Mouse (Mus musculus) ES-E14 (cell line): ENCODE results near the gene Vopp1. TPM values are rescaled to one million over a fixed set of nuclear protein-coding genes. Genes with fewer than 3 reads are reported as not detected.

Experiments
- DNase-seq: peaks from one replicate; pipeline ENCODE4 v3.0.0-alpha.2; 2013; ENCODE audit warnings: low read depth, low spot score
- H3K27ac ChIP-seq: 2 replicates; pipeline ENCODE4 v1.5.1; 2012; ENCODE audit warnings: low read depth, mild to moderate bottlenecking, low read length, moderate library complexity, mixed read lengths; ENCODE audit not compliant: poor library complexity, insufficient read depth, severe bottlenecking
- H3K36me3 ChIP-seq: 2 replicates; pipeline ENCODE4 v1.6.1; 2012; ENCODE audit warnings: mild to moderate bottlenecking, low read length, moderate library complexity, mixed read lengths; ENCODE audit not compliant: control insufficient read depth, poor library complexity, insufficient read depth, severe bottlenecking
- H3K4me1 ChIP-seq, 2 experiments: fragments of 150-350 bp in 1 of 2; sonication (generic) in 1 of 2; 2 replicates each; pipeline ENCODE4 v1.6.1; 2012; ENCODE audit warnings: low read length in 2 of 2, mild to moderate bottlenecking in 1 of 2, mixed read lengths in 1 of 2; ENCODE audit not compliant: control insufficient read depth in 2 of 2, insufficient read depth in 2 of 2, poor library complexity in 1 of 2
- H3K4me3 ChIP-seq, 2 experiments: fragments of 150-350 bp in 1 of 2; sonication (generic) in 1 of 2; 2 replicates each; pipeline ENCODE4 v1.5.1; 2012; ENCODE audit warnings: low read length in 2 of 2, low read depth in 1 of 2, mild to moderate bottlenecking in 1 of 2, mixed read lengths in 1 of 2; ENCODE audit not compliant: insufficient read depth in 1 of 2, poor library complexity in 1 of 2, severe bottlenecking in 1 of 2
- H3K9ac ChIP-seq: 2 replicates; pipeline ENCODE4 v1.6.1; 2012; ENCODE audit warnings: low read depth, mild to moderate bottlenecking, low read length, mixed read lengths; ENCODE audit not compliant: poor library complexity, insufficient read depth, severe bottlenecking
- H3K9me3 ChIP-seq: fragments of 150-350 bp; sonication (generic); 2 replicates; pipeline ENCODE4 v1.6.1; 2012; ENCODE audit warnings: low read depth, mild to moderate bottlenecking, low read length; ENCODE audit not compliant: control insufficient read depth, insufficient read depth
- CHD2 ChIP-seq: IDR thresholded peaks from 2 replicates; pipeline ENCODE4 v1.6.1; 2014; ENCODE audit warnings: mild to moderate bottlenecking, low read depth, low read length, inconsistent platforms
- HCFC1 ChIP-seq: IDR thresholded peaks from 2 replicates; pipeline ENCODE4 v1.6.1; 2012; ENCODE audit warnings: low read length, inconsistent platforms, borderline replicate concordance; ENCODE audit not compliant: insufficient read depth
- MAFK ChIP-seq: IDR thresholded peaks from 2 replicates; pipeline ENCODE4 v1.6.1; 2014; ENCODE audit warnings: mild to moderate bottlenecking, low read depth, low read length, inconsistent platforms; ENCODE audit not compliant: insufficient read depth
- ZC3H11A ChIP-seq: IDR thresholded peaks from 2 replicates; pipeline ENCODE4 v1.6.1; 2012; ENCODE audit warnings: low read depth, mild to moderate bottlenecking, inconsistent platforms, low read length, borderline replicate concordance
- ZNF384 ChIP-seq: IDR thresholded peaks from 2 replicates; pipeline ENCODE4 v1.6.1; 2012; ENCODE audit warnings: low read depth, low read length, inconsistent platforms
- in situ Hi-C, 2 experiments: fragments of 600-800 bp; cut with MboI; formaldehyde crosslinking; loops; one replicate each; pipeline ENCODE4 v1.15.1; 2025; ENCODE audit warnings: low sequenced_read_pairs in 2 of 2, inconsistent platforms in 1 of 2; ENCODE audit not compliant: unreplicated experiment in 2 of 2
- total RNA-seq: library from RNA; depleted of rRNA; stranded (reverse); fragments of 300-350 nt; gene quantifications from 2 replicates; pipeline ENCODE4 v1.2.3, GENCODE M21; 2012

Gene Vopp1
- total RNA-seq, 1 experiment: 9.0 TPM

DNA sequence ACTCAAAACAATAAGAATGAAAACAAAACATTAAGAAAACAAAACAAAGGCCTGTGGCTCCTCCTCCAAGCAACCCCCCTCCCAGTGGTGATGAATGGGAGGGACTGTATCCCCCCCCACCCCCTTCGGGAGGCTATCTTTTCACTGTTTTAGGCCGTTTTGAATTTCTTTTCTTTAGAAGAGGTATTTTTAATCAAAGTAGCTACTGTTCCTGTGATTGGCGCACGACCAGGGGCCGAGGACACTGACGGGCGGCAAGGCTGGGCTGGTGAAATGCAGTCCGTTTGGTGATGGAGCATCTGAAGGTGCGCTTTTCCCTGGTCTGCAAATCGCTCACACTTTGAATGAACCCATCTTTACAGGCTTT lies 122.6 kb downstream of the Vopp1 start, which contains the start of gene Lancl2:
Lancl2 (plus strand) TSS at position 165 of the 367 bp plus-strand sequence.
- in situ Hi-C loops: no loop called here
- H3K4me1 ChIP-seq: peaks cover 0 to 3% of the 10 kb centered on the region in 2 experiments; a peak in 2 of 4 replicates
- peak within 1 kb of the TSS; percentile 80 to 89 for H3K4me3 ChIP-seq
- peak within 1 kb of the TSS; percentile 98 for H3K9ac ChIP-seq
- H3K27ac ChIP-seq: peak within 1 kb of the TSS; percentile 89
- DNase-seq: no peak
- no peak for TF ChIP-seq HCFC1
- no peak for TF ChIP-seq ZC3H11A
- TF ChIP-seq MAFK: no peak
- no peak for TF ChIP-seq ZNF384
- TF ChIP-seq CHD2: no peak
- no peaks in the 10 kb centered on the region for H3K9me3 ChIP-seq
- no peaks in the 10 kb centered on the region for H3K36me3 ChIP-seq

DNA sequence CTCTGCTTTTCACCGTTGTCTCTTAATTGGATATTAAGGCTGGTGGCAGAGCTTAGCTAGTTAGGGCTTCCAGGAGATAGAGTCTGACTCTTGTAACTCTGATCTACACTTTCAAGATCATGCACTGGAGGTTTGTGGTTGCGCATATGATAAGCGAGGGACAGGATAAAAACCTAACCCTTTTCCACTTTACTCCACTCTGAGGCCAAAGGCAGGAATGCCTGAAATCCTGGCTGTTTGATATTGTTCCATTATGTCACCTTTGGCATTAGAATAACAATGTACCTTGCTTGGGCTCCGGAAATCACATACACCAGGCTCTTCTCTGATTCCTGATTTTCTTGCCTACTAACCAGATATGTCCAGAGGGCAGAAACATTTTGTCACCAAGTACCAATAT lies 123.3 kb downstream of the Vopp1 start:
- Histone ChIP-seq H3K27ac (no peak overlapping the region), H3K9me3 (no peaks in the 10 kb centered on the region), H3K9ac (no peak overlapping the region), H3K4me1 (peaks cover 0 to 3% of the 10 kb centered on the region in 2 experiments; a peak in 2 of 4 replicates), H3K4me3 (no peak overlapping the region), H3K36me3 (no peaks in the 10 kb centered on the region)
- TF ChIP-seq CHD2: no peak
- TF ChIP-seq HCFC1: no peak
- TF ChIP-seq MAFK: no peak
- no peak for TF ChIP-seq ZNF384
- TF ChIP-seq ZC3H11A: no peak
- no peak for DNase-seq
- in situ Hi-C loops: no loop called here

DNA sequence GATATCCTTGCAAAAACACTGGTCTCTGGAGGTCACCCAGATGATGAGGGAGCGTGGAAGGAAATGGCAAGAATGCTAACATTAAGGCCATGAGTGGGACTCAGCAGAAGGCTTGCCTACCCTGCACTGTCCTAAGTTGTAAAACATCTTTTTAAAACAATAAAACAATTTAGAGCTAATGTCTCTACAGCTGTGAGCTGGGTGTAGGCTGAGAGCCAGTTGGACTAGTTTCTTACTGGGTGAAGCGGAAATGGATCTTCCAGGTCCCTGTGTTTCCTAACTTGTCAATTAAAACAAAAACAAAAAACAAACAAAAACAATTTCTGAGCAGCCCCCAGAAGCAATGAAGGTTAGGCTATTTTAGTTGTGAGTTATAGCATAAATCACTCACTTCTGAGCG lies 131.8 kb downstream of the Vopp1 start:
- Histone ChIP-seq H3K4me3 (no peak overlapping the region), H3K27ac (no peak overlapping the region), H3K4me1 (no peaks in the 10 kb centered on the region), H3K36me3 (no peaks in the 10 kb centered on the region), H3K9ac (no peak overlapping the region), H3K9me3 (no peaks in the 10 kb centered on the region)
- no peak for DNase-seq
- in situ Hi-C loops: no loop called here
- TF ChIP-seq MAFK (no peak), HCFC1 (no peak), CHD2 (no peak), ZNF384 (no peak), ZC3H11A (no peak)

DNA sequence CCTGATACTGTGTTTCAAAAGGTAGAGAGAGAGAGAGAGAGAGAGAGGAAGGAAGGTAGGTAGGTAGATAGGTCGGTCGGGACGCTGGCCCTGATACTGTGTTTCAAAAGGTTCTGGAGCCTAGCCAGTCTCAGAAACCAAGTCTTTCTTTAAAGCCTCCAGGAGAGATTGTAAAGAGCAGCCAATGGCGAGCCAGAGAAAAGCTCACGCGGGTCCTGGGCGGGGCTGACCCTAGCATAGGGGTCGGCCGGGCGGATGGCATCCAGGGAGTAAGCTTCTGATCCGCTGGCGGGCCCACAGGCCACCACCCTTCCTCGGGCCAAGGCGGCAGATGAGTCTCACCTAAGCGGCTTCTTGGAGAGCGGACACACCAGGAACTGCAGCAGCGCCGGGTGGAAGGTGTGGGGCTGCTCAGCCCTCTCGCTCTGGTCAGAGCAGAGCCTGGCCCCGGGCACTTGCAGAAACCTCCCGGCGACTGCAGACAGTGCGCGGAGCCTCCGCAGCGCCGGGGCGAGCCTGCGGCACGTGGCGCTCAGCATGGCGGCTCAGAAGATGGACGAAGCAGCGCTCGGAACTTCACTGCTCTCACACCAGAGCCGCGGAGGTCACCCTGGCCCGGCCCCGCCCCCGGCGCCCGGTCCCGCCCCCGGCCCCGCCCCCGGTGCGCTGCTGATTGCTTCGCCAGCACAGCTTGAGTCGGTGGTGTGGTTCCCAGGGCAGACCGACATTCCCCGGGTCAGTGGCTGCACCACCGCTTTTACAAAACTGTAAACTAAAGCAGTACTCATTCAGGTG lies 133.3 kb downstream of the Vopp1 start, which contains the start of gene Pyurf:
Pyurf (minus strand) TSS at position 612 of the 795 bp plus-strand sequence.
- in situ Hi-C loops: no loop called here
- peak within 1 kb of the TSS; percentile 59 for H3K27ac ChIP-seq
- peak within 1 kb of the TSS; percentile 81 to 93 for H3K4me3 ChIP-seq
- no peaks in the 10 kb centered on the region for H3K9me3 ChIP-seq
- H3K9ac ChIP-seq: peak within 1 kb of the TSS; percentile 92
- peak; percentile 69 for DNase-seq
- H3K4me1 ChIP-seq: no peaks in the 10 kb centered on the region
- no peak for TF ChIP-seq MAFK
- no peak for TF ChIP-seq ZNF384
- no peak for TF ChIP-seq ZC3H11A
- no peak for TF ChIP-seq HCFC1
- no peak for TF ChIP-seq CHD2
- H3K36me3 ChIP-seq: no peaks in the 10 kb centered on the region
